Mouse (Mus musculus): ENCODE measurements at regions not wholly inside any gene's neighbourhood (a gene's known extent, or its start where the extent isn't known, plus 50 kb on each side); places are given as distances from the start of the nearest gene placed in this dataset.

DNA sequence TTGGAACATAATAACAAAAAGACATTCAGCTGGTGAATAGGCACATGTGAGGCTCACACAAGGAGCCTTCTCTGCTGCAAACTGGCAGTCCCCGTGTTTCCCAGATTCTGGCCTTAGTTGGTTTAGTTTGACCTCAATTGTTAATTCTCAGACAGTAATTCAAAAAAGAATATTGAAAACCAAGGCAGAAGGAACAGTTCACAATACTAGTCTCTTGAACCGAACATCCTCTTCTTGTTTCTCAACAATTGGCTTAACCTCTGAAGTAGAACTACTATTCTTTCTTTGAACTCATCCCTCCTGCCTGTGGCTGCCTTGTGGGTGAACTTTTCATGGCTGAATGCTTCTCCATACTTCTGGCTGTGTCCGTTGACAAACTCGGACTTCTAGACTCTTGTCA is 110.4 kb upstream of the Neil3 start:
- in situ Hi-C loops (cut with MboI; ENCODE audit: unreplicated experiment in 2 of 2): no loop called here

DNA sequence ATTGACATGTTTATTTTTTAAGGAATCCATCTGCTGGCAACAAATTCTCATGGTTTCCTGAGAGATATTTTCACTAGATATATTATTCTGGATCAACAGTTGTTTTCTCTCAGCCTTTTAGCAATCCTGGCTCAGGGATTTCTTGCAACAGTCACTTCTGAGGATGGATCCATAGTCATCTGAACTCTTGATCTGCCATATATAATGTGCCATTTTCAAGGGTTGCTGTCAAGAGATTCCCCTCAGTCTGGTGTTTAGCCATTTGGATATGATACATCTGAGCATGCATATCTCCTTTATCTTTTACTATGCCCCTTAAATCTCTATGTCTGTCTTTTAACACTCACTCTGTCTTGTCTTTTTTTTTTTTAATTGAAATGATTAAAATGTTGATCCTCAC is 130.3 kb upstream of the Neil3 start:
- in situ Hi-C loops (cut with MboI; ENCODE audit: unreplicated experiment in 2 of 2): no loop called here

DNA sequence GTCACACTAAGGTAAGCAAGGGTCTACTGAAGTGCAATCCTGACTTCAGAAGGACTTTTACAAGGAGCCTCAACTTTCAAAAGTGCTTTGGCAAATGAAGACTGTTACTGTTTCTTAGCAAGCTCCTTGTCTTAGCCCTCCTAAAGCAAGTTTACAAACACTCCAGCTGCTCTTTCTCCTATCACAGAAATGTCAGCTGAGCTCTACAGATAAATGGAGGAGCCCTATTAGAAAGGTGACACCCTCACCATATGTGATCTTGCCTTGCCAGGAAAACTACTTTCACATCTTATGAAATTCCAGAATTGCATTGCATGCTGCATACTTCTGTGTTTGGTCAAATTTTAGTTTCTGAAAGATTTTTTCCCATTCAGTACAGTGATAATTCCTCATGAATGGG is 136.6 kb upstream of the Neil3 start:
- in situ Hi-C loops (cut with MboI; ENCODE audit: unreplicated experiment in 2 of 2): no loop called here

DNA sequence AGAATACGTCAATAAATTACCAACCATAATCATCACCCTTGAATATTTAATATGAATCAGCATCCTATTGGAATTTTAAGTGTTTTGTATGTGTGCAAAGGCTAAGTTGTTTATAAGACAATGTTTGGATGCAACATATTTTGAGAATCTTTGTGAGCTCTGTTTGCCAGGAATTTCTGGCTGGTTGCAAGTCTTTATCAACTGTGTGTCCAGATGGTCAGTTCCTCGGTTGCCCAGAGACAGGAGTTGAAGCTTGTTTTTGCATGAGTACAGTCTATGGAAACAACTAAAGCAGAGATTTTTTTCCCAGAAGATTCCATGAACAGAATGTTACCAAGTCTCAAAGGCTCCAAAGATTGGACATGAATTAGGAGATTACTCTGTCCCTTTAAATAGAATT is 142.0 kb upstream of the Neil3 start:
- in situ Hi-C loops (cut with MboI; ENCODE audit: unreplicated experiment in 2 of 2): no loop called here

DNA sequence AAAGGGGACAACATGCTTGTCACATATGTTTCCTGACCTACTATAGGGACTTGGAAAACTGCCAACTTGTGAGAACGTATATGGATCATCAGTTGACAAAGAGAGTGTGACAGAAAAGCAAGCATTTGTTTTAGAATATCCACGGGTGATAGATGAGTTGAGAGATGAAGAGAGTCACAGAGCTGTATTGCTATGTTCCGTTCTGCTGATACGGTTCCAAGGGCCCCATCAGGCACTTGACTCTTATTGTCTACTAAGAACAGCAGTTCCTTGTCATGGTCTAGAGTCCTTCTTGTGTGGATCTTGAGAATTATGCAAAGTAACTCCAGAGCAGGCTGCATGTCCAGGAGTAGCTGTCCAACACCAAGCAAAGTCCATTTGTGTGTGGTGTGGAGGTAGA is 143.0 kb upstream of the Neil3 start:
- in situ Hi-C loops (cut with MboI; ENCODE audit: unreplicated experiment in 2 of 2): no loop called here

DNA sequence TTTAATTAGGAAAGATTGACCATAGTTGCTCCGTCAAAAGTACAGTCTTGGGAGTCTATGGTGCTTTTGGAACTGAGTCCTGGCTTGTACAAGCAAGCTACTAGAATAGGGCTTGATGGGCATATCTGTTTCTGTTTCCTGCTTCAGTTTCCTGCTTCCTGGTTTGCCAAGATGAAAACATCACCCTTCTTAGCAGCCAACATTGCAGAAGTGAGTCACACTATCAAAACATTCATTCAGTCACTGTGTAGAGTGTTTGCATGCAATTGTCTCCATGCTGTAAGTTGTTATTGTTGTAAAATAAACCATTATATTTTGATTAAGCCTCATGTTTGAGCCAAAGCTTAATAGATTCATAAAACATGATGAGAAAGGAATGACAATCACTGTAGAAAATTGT is 149.3 kb upstream of the Neil3 start:
- in situ Hi-C loops (cut with MboI; ENCODE audit: unreplicated experiment in 2 of 2): no loop called here

DNA sequence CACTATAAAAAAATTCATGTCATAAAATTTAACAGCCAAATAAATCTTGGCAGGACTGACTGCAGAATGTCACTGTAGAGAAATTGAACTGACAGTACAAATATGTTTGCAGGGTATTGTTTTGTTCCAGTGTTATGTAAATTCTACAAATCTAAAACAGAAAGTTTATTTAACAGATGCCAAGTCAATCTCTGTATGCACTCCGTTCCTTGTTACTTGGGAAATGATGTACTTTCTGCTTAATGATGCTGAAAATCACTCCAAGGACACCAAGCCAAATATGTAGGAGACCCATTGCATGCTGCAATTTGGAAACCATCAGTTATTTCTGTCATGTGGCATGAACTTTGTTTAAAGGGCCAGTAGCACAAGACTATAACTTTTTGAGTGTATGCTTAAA is 182.3 kb upstream of the Neil3 start:
- in situ Hi-C loops (cut with MboI; ENCODE audit: unreplicated experiment in 2 of 2): no loop called here

DNA sequence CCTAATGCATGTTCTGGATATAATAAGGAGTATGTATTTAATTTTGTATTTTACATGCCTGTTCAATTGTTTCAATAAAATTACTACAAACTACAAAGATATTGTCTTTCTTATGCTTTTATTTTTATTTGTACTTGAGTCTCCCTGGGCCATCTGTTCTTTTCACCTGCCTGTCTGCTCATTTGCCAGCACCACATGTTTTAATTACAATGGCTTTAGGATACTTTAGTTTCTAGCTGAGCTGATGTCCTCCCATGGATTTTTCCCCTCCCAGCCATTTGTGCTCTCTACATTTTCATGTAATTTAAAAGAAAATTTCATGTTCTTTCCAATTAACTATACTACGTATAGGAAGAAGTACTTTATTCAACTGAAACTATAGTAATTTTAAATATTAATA is 188.5 kb upstream of the Neil3 start:
- in situ Hi-C loops (cut with MboI; ENCODE audit: unreplicated experiment in 2 of 2): no loop called here

DNA sequence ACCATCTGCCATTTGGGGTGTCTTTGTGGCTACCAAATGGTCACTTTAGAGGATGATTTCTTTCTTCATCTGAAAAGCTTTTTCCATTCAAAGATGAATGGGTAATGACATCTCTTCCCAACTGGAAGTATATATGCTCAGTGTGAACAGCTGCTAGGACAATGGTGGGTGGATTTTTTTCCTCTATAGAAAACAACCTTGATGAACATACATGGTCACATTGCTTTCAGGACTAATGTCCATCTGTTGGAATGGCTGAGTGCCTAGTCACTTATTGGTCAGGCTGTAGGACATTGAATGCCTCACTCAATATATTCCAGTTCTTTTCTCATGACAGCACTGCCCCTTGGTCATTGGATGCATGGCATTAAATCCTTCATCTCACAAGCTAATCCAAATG is 209.0 kb upstream of the Neil3 start:
- in situ Hi-C loops (cut with MboI; ENCODE audit: unreplicated experiment in 2 of 2): no loop called here

DNA sequence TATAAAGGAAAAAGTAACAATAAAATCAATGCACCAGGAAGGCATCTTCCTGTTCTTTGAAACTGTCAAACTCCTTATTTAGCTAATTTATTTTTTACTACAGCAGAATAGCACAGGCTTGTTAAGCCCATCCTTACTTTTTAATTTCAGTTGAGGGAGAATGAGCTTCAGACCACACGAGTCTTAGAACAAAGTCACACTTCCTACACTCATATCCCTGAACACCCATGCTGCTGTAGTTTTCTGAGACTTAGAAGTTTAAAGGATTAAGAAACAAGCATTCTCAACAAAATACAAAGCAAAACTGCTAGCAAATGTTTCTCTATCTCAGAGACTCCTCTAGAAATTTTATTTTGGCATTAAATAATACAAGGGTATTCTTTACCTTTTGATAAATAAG is 208.8 kb upstream of the Vegfc start:
- in situ Hi-C loops (cut with MboI; ENCODE audit: unreplicated experiment in 2 of 2): loop anchor here (10.0 to 25.0 kb wide), 2 partner anchors 256 to 616 kb away; no protein-coding TSS in a partner anchor

DNA sequence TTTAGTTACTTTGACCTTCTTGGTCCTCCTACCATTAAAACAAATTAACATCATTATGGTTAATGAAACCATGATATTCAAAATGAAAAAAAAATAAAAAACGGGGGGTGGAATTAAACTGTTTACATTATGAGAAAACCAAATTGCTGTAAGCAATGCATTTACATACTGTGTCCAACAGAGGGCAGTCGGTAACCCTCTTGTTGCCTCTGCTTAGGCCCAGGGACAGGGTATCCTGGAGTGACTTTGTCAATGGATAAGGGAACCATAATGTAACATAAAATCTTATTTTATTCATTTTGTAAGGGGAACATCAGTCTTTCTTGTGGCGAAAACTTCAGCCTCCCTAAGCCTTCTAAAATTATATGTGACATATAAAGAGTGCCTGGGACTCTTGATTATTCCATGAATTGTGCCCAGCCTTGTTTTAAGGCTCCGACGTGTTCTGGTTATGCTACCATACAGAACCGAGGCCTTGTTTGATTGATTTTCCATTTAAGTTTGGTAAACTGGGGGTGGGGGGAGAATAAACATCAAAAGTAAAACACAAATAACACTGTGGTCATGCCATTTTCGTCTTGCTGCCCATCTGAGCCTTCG is 207.3 kb upstream of the Vegfc start:
- in situ Hi-C loops (cut with MboI; ENCODE audit: unreplicated experiment in 2 of 2): loop anchor here (5.0 to 25.0 kb wide), 7 partner anchors 207 to 622 kb away; partner anchors contain the start of gene Vegfc (in 1 of the 2)

DNA sequence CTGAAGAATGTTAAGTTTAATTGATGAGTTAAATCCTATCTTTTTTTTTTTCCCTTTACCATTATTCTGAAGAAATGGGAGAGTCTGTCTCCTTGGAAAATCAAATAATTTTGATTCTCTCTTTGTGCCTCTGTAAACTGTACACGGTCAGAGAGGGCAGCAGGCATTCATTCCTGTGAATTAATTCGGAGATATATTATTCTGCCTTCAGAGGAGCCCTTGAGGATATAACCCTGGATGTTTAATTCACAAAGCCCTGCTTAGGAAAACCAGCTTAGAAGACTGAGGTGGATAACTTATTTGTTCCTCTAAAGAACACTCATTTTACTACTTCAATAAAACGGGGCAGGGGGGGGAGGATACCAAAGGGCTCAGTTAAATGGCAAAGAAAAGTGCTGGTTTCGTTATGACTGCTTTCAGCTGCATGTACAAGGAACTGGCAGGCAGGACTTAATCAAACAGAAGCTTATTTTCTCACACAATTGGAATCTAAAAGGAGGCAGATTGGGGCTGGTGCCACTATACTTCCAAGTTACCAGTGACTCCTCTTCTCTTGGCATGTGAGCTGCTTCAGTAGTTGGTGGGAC is 205.3 kb upstream of the Vegfc start:
- in situ Hi-C loops (cut with MboI; ENCODE audit: unreplicated experiment in 2 of 2): loop anchor here (5.0 to 25.0 kb wide), 6 partner anchors 205 to 620 kb away; partner anchors contain the start of gene Vegfc (in 1 of the 2)

DNA sequence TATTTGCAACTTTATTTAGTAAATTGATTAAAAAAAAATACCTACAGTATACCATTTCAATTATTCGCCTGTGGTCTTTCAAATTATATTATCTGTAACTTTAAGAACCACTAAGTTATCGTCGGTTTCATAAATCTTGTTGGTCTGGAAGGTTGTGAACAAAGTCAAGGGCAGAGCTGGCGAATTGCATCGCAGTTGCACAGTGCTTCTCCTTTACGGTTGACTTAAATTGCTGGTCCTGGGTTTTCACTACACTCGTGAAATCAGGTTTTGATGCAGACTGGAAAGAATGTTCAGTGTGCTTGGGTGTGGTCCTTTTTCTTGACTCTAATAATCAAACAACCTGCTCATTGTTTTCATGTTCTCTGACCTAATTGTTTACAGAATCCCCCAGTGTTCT is 198.6 kb upstream of the Vegfc start:
- in situ Hi-C loops (cut with MboI; ENCODE audit: unreplicated experiment in 2 of 2): loop anchor here in 1 of 2 experiments (5.0 to 10.0 kb wide), 2 partner anchors 198 to 276 kb away; partner anchors contain the start of gene Vegfc

DNA sequence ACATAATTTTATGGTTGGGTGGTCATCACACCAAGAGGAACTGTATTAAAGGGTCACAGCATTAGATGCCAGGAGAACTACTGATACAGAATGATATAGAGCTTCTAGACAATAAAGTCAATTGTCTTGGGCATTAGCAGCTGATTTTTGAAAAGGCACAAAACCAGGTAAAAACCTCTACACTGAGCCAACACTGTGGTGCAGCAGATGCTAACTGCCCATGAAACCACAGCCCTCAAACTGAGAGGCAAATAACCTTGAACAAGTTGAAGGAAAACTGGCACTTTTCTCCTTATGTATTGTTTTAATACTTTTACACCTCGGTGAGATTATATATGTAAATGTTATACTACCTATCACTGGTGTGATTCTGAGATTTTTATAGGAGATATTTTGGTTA is 195.9 kb upstream of the Vegfc start:
- in situ Hi-C loops (cut with MboI; ENCODE audit: unreplicated experiment in 2 of 2): loop anchor here in 1 of 2 experiments (5.0 kb wide), 1 partner anchor 106 kb away; no protein-coding TSS in a partner anchor

DNA sequence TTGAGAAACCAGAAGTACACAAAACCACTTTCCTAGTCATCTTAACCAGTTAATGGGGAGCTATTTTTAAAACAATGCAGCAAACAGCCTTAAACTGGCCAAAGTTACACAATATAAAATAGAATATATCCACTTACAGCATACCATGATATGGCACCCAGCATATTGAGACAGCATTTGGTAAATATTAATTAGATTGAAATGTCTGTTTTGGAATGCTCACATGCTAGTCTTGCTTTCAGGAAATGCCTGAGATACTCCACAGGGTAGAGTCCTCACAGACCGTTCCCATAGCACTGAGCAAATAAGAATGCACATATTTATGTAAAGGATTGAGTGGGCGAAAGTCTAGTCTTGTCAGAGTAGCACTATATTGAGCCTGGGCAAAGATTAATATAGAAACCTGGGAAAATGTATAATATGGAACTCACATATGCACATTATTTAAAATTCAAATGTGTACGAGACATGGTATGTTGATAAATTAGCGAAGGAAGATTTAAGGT is 185.1 kb upstream of the Vegfc start:
- in situ Hi-C loops (cut with MboI; ENCODE audit: unreplicated experiment in 2 of 2): no loop called here

DNA sequence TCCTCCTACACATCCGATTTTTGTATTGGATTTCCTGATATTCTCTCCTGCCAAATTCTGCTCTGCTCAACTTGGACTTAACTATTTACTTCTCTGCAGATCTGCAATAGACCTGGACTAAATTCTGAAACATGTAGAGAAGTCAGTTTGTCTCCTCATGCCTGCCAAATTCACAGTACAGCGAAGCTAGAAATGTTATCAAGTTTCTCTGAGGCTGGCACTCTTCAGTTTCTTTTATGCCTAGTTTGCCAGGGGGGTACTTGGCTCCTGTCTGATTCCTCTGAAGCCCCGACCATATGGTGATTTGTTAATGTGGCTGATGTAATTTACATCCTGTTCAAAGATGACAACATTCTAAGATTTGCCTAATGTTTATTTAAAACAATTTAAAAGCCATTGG is 184.6 kb upstream of the Vegfc start:
- in situ Hi-C loops (cut with MboI; ENCODE audit: unreplicated experiment in 2 of 2): no loop called here

DNA sequence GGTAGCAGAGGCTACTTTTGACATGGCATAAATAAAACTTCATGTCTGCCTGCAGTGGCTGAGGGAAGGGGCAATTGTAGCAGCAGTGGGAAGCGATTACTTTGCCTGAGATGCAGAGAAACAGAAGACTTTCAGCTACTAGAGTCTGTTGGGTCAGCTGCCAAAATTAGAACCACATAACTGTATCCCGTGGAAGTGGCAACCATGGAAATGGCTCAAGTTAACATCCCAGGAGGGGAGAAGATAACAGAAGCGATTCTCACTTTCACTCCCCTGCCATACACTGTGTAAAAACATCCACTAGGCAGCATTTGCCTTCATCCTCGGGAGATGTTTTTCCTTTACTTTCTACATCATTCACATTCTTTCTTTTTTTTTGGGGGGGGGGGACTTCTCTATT is 155.1 kb upstream of the Vegfc start:
- in situ Hi-C loops (cut with MboI; ENCODE audit: unreplicated experiment in 2 of 2): no loop called here

DNA sequence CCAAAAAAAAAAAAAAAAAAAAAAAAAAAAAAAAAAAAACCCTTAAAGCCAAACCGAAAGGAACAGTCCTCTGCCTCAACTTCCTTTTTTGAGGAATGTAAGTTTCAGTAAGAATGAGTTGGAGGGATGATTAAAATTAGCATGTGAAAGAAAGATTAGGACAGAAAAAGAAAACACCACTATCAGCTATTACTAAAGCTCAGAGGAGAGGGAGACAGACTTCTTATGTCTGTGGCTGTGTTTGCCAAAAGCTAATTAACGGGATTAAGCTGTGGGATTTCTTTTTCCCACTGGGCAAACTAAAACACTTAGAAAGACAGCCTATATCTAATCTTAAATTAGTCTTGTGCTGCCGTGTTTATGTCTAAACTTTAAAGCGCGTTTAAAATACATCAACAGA is 146.7 kb upstream of the Vegfc start:
- in situ Hi-C loops (cut with MboI; ENCODE audit: unreplicated experiment in 2 of 2): no loop called here

DNA sequence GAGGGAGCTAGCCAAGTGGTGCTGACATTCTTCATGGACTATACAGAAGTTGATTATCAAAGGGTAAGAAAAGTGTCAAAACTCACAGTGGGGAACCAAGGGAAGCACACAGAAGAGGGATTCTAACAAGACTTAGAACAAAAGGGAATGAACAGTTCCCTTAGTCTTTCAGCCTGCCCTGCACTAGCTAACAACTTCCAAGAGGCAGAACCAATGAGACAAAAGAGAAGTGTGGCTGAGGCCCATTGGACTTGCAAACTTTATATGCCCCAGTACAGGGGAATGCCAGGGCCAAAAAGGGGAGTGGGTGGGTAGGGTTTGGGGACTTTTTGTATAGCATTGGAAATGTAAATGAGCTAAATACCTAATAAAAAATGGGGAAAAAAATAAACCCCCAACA is 139.0 kb upstream of the Vegfc start:
- in situ Hi-C loops (cut with MboI; ENCODE audit: unreplicated experiment in 2 of 2): no loop called here

DNA sequence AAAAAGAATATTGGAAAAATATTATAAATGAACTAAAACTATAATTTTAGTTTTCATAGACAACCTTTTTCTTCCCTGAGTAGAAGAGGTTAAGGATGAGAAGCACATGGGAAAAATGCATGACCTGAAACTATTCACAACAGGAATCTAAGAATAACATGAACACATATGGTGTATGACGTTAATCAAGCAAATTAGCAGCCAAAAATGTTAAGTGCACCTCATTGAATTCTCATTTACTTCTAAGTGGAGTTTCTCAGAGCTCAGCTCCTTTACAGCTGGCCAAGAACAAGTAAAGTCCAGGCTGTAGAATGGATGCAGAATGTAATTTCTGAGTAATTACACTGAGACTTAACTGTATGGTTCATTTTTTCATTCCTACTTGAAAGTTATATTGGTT is 137.9 kb upstream of the Vegfc start:
- in situ Hi-C loops (cut with MboI; ENCODE audit: unreplicated experiment in 2 of 2): no loop called here

DNA sequence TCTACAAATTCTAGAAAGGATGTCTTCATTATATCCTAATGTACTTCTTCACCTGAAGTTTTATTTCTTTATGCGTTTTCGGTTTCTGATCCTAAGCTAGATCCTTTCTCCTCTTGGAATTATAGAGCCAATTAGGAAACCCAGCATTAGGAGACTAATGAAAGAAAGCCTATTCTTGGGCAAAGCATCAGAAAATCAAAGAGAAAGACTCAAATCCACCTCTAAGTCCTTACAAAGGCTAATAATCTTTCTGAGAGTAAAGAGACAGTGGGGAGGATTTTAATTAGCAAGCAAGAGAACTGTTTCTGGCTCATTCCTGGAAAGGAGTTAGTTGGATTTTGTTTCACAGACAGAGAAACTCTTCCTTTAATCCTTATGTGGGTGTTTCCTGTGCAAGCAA is 136.3 kb upstream of the Vegfc start:
- in situ Hi-C loops (cut with MboI; ENCODE audit: unreplicated experiment in 2 of 2): no loop called here

DNA sequence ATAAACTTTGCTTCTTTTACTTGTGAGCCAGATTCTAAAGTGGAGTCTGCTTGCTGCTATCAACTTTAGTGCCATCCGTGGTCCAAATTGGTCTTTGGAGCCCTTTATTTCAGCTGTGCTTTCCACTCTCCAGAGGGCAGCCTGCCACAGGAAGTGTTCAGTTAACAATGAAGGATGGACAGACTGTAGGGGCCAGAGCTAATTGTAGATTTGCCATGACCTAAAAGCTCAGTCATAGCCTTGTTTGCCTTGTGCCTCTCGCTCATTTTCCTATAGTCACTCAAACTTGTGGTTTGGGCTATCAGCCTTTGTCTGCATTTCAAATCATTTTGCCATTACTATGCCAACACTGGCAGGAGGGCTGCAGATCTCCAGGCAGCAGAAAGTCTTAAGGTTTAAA is 131.8 kb upstream of the Vegfc start:
- in situ Hi-C loops (cut with MboI; ENCODE audit: unreplicated experiment in 2 of 2): no loop called here
